ENCODE assay signal across 8 mouse cellular contexts in the genomic region with DNA sequence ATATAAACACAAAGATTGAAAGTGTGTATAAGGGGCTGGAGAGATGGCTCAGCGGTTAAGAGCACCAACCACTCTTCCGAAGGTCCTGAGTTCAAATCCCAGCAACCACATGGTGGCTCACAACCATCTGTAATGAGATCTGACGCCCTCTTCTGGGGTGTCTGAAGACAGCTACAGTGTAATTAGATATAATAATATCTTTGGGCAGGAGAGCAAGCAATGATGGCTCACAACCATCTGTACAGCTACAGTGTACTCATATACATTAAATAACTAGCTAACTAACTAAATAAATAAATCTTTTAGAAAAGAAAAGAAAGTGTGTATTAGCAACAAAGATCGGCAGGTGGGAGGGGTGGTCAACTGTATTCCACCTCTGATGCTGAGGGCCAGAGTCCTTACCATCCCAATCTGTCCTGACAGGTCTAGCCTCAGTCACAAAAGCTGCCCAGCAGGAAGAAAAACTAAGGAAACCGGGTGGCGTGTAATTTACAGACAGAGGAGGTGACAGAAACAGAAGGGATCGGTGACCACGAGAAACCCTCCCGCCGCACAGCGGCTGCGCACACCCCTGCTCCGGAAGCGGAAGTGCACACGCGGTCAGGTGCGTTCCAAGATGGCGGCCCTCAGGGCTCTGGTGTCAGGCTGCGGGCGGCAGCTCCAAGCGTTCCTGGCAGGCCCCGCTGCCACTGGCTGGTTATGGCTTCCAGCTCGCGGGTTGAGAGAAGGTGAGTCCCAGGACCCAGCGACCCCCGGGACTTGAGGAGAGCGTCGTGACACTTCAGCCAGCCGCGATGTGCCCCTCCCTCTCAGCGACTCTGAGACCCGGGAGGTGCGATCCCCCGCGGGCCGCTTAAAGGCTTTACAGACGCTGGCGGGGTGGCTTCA. TPM values are rescaled to one million over a fixed set of nuclear protein-coding genes. Genes with fewer than 3 reads are reported as not detected.
DNase-seq lines count a peak whose midpoint lies in the region; ATAC-seq and TF ChIP-seq lines count a peak whose summit lies in the region.

Gene Mrps18a (plus strand): TSS at position 585 of the 888 bp plus-strand sequence.

- peak within 1 kb of the TSS; percentile 88 for H3K9ac ChIP-seq in heart, embryonic 12.5 days
- H3K9ac ChIP-seq in liver, embryonic 12.5 days: peak within 1 kb of the TSS; percentile 84
- H3K9ac ChIP-seq in stomach, embryonic 15.5 days: peak within 1 kb of the TSS; percentile 80

- H3K36me3 ChIP-seq in C2C12 (ENCODE audit: control insufficient read depth, insufficient read depth): peaks cover 11% of the 10 kb centered on the region
- peaks cover 15% of the 10 kb centered on the region for H3K36me3 ChIP-seq in erythroblast, embryonic 14.5 days (ENCODE audit: control insufficient read depth)
- H3K36me3 ChIP-seq in heart, embryonic 12.5 days: peaks cover 13% of the 10 kb centered on the region; the same call in 1 of the 2 replicates
- peaks cover 21% of the 10 kb centered on the region for H3K36me3 ChIP-seq in liver, embryonic 12.5 days
- H3K36me3 ChIP-seq in stomach, embryonic 15.5 days: no peaks in the 10 kb centered on the region

- peaks cover 37% of the 10 kb centered on the region for H3K4me1 ChIP-seq in erythroblast, embryonic 14.5 days (ENCODE audit: control insufficient read depth)
- peaks cover 11% of the 10 kb centered on the region; the same call in 1 of the 2 replicates for H3K4me1 ChIP-seq in heart, embryonic 12.5 days (replicated peaks)
- peaks cover 31% of the 10 kb centered on the region for H3K4me1 ChIP-seq in liver, embryonic 12.5 days
- peaks cover 10% of the 10 kb centered on the region; the same call in 1 of the 2 replicates for H3K4me1 ChIP-seq in stomach, embryonic 15.5 days

- no peaks in the 10 kb centered on the region for H3K9me3 ChIP-seq in erythroblast, embryonic 14.5 days (ENCODE audit: control insufficient read depth, low read length)
- H3K9me3 ChIP-seq in heart, embryonic 12.5 days (replicated peaks): no peaks in the 10 kb centered on the region
- H3K9me3 ChIP-seq in liver, embryonic 12.5 days (replicated peaks): no peaks in the 10 kb centered on the region
- no peaks in the 10 kb centered on the region for H3K9me3 ChIP-seq in stomach, embryonic 15.5 days

- peak within 1 kb of the TSS; percentile 62; the same call in 1 of the 2 replicates for H3K27ac ChIP-seq in heart, embryonic 12.5 days (ENCODE audit: poor library complexity, severe bottlenecking)
- H3K27ac ChIP-seq in liver, embryonic 12.5 days: peak within 1 kb of the TSS; percentile 70
- H3K27ac ChIP-seq in stomach, embryonic 15.5 days: peak within 1 kb of the TSS; percentile 64

- H3K79me3 ChIP-seq in C2C12 (ENCODE audit: low read depth): peaks cover 15% of the 10 kb centered on the region

- H3K27me3 ChIP-seq in C2C12 (ENCODE audit: control insufficient read depth, insufficient read depth, insufficient read length): no peaks in the 10 kb centered on the region
- H3K27me3 ChIP-seq in erythroblast, embryonic 14.5 days (ENCODE audit: control insufficient read depth): peaks cover 14% of the 10 kb centered on the region
- peaks cover 6% of the 10 kb centered on the region; the same call in 1 of the 2 replicates for H3K27me3 ChIP-seq in heart, embryonic 12.5 days (replicated peaks)
- peaks cover 12% of the 10 kb centered on the region for H3K27me3 ChIP-seq in liver, embryonic 12.5 days (replicated peaks)
- H3K27me3 ChIP-seq in stomach, embryonic 15.5 days (replicated peaks): no peaks in the 10 kb centered on the region

- peaks cover 54% of the 10 kb centered on the region for H3K79me2 ChIP-seq in C2C12 (ENCODE audit: control insufficient read depth, insufficient read depth)

- TF ChIP-seq CTCF in C2C12 (IDR thresholded peaks at IDR 0.05; ENCODE audit: control insufficient read depth, insufficient read depth, insufficient read length): no peak
- TF ChIP-seq CTCF in brain, embryonic 14.5 days (IDR thresholded peaks at IDR 0.05; ENCODE audit: borderline replicate concordance, extremely low read depth, insufficient read depth, insufficient read length): no peak

- peak; percentile 95 for DNase-seq in brain, embryonic 14.5 days (ENCODE audit: low read depth)
- DNase-seq in kidney, postnatal 10 days: peak; percentile 90
- peak; percentile 73 to 82 for DNase-seq in natural killer cell, adult 2 months (ENCODE audit: low spot score in 2 of 2)

- H3K4me3 ChIP-seq in C2C12 (ENCODE audit: insufficient read depth, poor library complexity, severe bottlenecking): peak within 1 kb of the TSS; percentile 87
- peak within 1 kb of the TSS; percentile 77 for H3K4me3 ChIP-seq in erythroblast, embryonic 14.5 days (replicated peaks)
- H3K4me3 ChIP-seq in heart, embryonic 12.5 days: peak within 1 kb of the TSS; percentile 93
- peak within 1 kb of the TSS; percentile 92 for H3K4me3 ChIP-seq in liver, embryonic 12.5 days
- H3K4me3 ChIP-seq in stomach, embryonic 15.5 days (replicated peaks): peak within 1 kb of the TSS; percentile 93

- ATAC-seq in heart, embryonic 12.5 days (ENCODE audit: insufficient number of reproducible peaks, low FRiP score): peak; percentile 90
- peak; percentile 89 for ATAC-seq in liver, embryonic 12.5 days
- peak; percentile 93 for ATAC-seq in stomach, embryonic 15.5 days (ENCODE audit: insufficient read depth, low FRiP score, low read depth)

- peak; percentile 86 for TF ChIP-seq POLR2A in brain, embryonic 14.5 days (IDR thresholded peaks at IDR 0.05; ENCODE audit: borderline replicate concordance, extremely low read depth, insufficient read depth, insufficient read length, poor library complexity, severe bottlenecking)

- peak within 1 kb of the TSS; percentile 88 for H3ac ChIP-seq in C2C12 (ENCODE audit: control insufficient read depth, insufficient read length, low read depth)

- peak within 1 kb of the TSS; percentile 84 for H3K4me2 ChIP-seq in heart, embryonic 12.5 days
- peak within 1 kb of the TSS; percentile 81 for H3K4me2 ChIP-seq in liver, embryonic 12.5 days
- peak within 1 kb of the TSS; percentile 83 for H3K4me2 ChIP-seq in stomach, embryonic 15.5 days

- 6% methylated on average over 38 of the region's 38 CpGs for WGBS in heart, embryonic 12.5 days
- 6% methylated on average over 38 of the region's 38 CpGs for WGBS in liver, embryonic 12.5 days (ENCODE audit: insufficient replicate concordance)
- whole genome bisulfite sequencing in stomach, embryonic 15.5 days: 5% methylated on average over 38 of the region's 38 CpGs

TF ChIP-seq in C2C12, 6 proteins besides CTCF, POLR2A, EP300 and RAD21:
- TF ChIP-seq CEBPB (IDR thresholded peaks at IDR 0.05; ENCODE audit: low read depth) (no peak), USF1 (IDR thresholded peaks at IDR 0.05; ENCODE audit: low read depth) (peak; percentile 73), MAX (IDR thresholded peaks at IDR 0.05) (peak; percentile 71)
TF ChIP-seq in C2C12: peak in this region for 2.

RNA-seq across cellular contexts. Expression of gene Mrps18a, which starts in this region (rescaled TPM):
- polyA plus RNA-seq in C2C12 (2012; fragmentation: generic; extraction: Trizol): 136 TPM
- polyA plus RNA-seq in brain, embryonic 14.5 days (2012; rRNA removed): 73.0 and 82.8 TPM in 2 replicates
- polyA plus RNA-seq in erythroblast, embryonic 14.5 days (2012): 7.7 and 9.7 TPM in 2 replicates
- 121 and 125 TPM in 2 replicates for polyA plus RNA-seq in heart, embryonic 12.5 days (2016; fragmentation: Nextera tagmentation; extraction: Ambion mirVana)
- 107 and 110 TPM in 2 replicates for polyA plus RNA-seq in liver, embryonic 12.5 days (2016; fragmentation: Nextera tagmentation; extraction: Ambion mirVana)
- polyA plus RNA-seq in stomach, embryonic 15.5 days (2015; fragmentation: Nextera tagmentation; extraction: Ambion mirVana): 128 and 137 TPM in 2 replicates

Comparison
In these comparisons a context has a peak if more than half of its experiments do, and no peak if none do; other contexts are left out.
1. Peak in every context shown above with its lines: DNase-seq, ATAC-seq, H3K4me3 ChIP-seq and H3K27ac ChIP-seq.